Comparison of ENCODE assay signal across 21 mouse cellular contexts in genomic region chr16:24136483-24137148, GRCm38 (mm10).
DNase-seq lines count a peak whose midpoint lies in the region; ATAC-seq and TF ChIP-seq lines count a peak whose summit lies in the region.
"Had no signal": no experiment of that assay in that cellular context is flagged by ENCODE, and none has a peak within 500 bp of the region (broad histone marks: within the 10 kb centered on the region; RNA-seq: fewer than 3 reads in every experiment).

No protein-coding gene starts in this region.

- H3K79me2 ChIP-seq in myocyte (ENCODE audit: control insufficient read depth, insufficient read depth), result no peaks in the 10 kb centered on the region

- intact Hi-C loops in gastrocnemius, adult 2 months (cut with DNase I), result no loop called here

- no peaks in the 10 kb centered on the region for H3K4me1 ChIP-seq in ES-E14 (ENCODE audit: control insufficient read depth in 2 of 2, insufficient read depth in 2 of 2, low read length in 2 of 2, poor library complexity in 1 of 2)
- H3K4me1 ChIP-seq in embryonic fibroblast, embryonic 13.5 days (ENCODE audit: control insufficient read depth, insufficient read depth, low read length), result peaks cover 9% of the 10 kb centered on the region
- no peaks in the 10 kb centered on the region for H3K4me1 ChIP-seq in neural tube, embryonic 15.5 days
- H3K4me1 ChIP-seq: embryonic facial prominence, embryonic 15.5 days; heart, embryonic 15.5 days; liver, embryonic 12.5 days had no signal

- H3K27me3 ChIP-seq in myocyte (ENCODE audit: control insufficient read depth, insufficient read depth, insufficient read length), result no peaks in the 10 kb centered on the region
- no peaks in the 10 kb centered on the region for H3K27me3 ChIP-seq in neural tube, embryonic 15.5 days (replicated peaks)
- H3K27me3 ChIP-seq: embryonic facial prominence, embryonic 15.5 days; heart, embryonic 15.5 days; liver, embryonic 12.5 days had no signal

- 62% methylated on average over 5 of the region's 5 CpGs for WGBS in neural tube, embryonic 15.5 days

- no peak for DNase-seq in gastrocnemius, adult 2 months
- DNase-seq in gastrocnemius, adult 8-10 months (ENCODE audit: low spot score in 2 of 2), result no peak
- DNase-seq in ES-E14 (ENCODE audit: low read depth, low spot score), result no peak
- DNase-seq in kidney, adult 8-10 months, result no peak
- DNase-seq in frontal cortex, postnatal 36 days (ENCODE audit: low spot score in 2 of 2), result no peak
- DNase-seq: forebrain, postnatal 0 days; gastrocnemius, postnatal 10 days; heart, postnatal 4 days; kidney, adult 18-20 months; kidney, postnatal 10 days; lung, embryonic 14.5 days; midbrain, embryonic 14.5 days had no signal

- H3K27ac ChIP-seq in gastrocnemius, adult 2 months, result peak overlapping the region; percentile 54
- no peak overlapping the region for H3K27ac ChIP-seq in ES-E14 (ENCODE audit: insufficient read depth, low read depth, low read length, poor library complexity, severe bottlenecking)
- peak overlapping the region; percentile 37; the same call in 1 of the 2 replicates for H3K27ac ChIP-seq in embryonic fibroblast, embryonic 13.5 days (ENCODE audit: insufficient read depth, low read length)
- no peak overlapping the region for H3K27ac ChIP-seq in neural tube, embryonic 15.5 days (replicated peaks)
- H3K27ac ChIP-seq: embryonic facial prominence, embryonic 15.5 days; forebrain, embryonic 10.5 days; heart, adult 2 months; heart, embryonic 15.5 days; layer of hippocampus, adult 2 months; liver, embryonic 12.5 days had no signal

- TF ChIP-seq POLR2A in embryonic fibroblast, embryonic 13.5 days (IDR thresholded peaks at IDR 0.05; ENCODE audit: low read depth, low read length), result no peak
- TF ChIP-seq POLR2A in myocyte (IDR thresholded peaks at IDR 0.05; ENCODE audit: insufficient read length, low read depth), result no peak

- ATAC-seq in neural tube, embryonic 15.5 days (ENCODE audit: low FRiP score), result no peak
- ATAC-seq: forebrain, postnatal 0 days; liver, embryonic 12.5 days had no signal

- H3K9me3 ChIP-seq in ES-E14 (ENCODE audit: control insufficient read depth, insufficient read depth, low read depth, low read length), result no peaks in the 10 kb centered on the region
- no peaks in the 10 kb centered on the region for H3K9me3 ChIP-seq in neural tube, embryonic 15.5 days (replicated peaks)
- H3K9me3 ChIP-seq: embryonic facial prominence, embryonic 15.5 days; forebrain, embryonic 10.5 days; heart, embryonic 15.5 days; liver, embryonic 12.5 days had no signal

- H3ac ChIP-seq in myocyte (ENCODE audit: control insufficient read depth, insufficient read length), result no peak overlapping the region

- no peaks in the 10 kb centered on the region for H3K36me3 ChIP-seq in ES-E14 (ENCODE audit: control insufficient read depth, insufficient read depth, low read length, poor library complexity, severe bottlenecking)
- H3K36me3 ChIP-seq in myocyte (ENCODE audit: control insufficient read depth, insufficient read depth), result no peaks in the 10 kb centered on the region
- H3K36me3 ChIP-seq in neural tube, embryonic 15.5 days, result no peaks in the 10 kb centered on the region
- H3K36me3 ChIP-seq: embryonic facial prominence, embryonic 15.5 days; forebrain, embryonic 10.5 days; heart, embryonic 15.5 days; liver, embryonic 12.5 days had no signal

- H3K9ac ChIP-seq in ES-E14 (ENCODE audit: insufficient read depth, low read depth, low read length, poor library complexity, severe bottlenecking), result no peak overlapping the region
- H3K9ac ChIP-seq in neural tube, embryonic 15.5 days (replicated peaks), result no peak overlapping the region
- H3K9ac ChIP-seq: embryonic facial prominence, embryonic 15.5 days; forebrain, postnatal 0 days; heart, embryonic 15.5 days; liver, embryonic 12.5 days; lung, embryonic 14.5 days had no signal

- no peak for TF ChIP-seq CTCF in gastrocnemius, adult 2 months (IDR thresholded peaks at IDR 0.05)
- no peak for TF ChIP-seq CTCF in embryonic fibroblast, embryonic 13.5 days (IDR thresholded peaks at IDR 0.05; ENCODE audit: borderline replicate concordance, insufficient read depth, low read length)

- no peak overlapping the region for H3K4me3 ChIP-seq in gastrocnemius, adult 2 months
- H3K4me3 ChIP-seq in ES-E14 (ENCODE audit: insufficient read depth in 1 of 2, low read depth in 1 of 2, low read length in 2 of 2, poor library complexity in 1 of 2, severe bottlenecking in 1 of 2) (no peak overlapping the region), myocyte (no peak overlapping the region)
- H3K4me3 ChIP-seq in embryonic fibroblast, embryonic 13.5 days (ENCODE audit: insufficient read depth, low read length), result no peak overlapping the region
- H3K4me3 ChIP-seq in neural tube, embryonic 15.5 days (replicated peaks), result no peak overlapping the region
- H3K4me3 ChIP-seq: embryonic facial prominence, embryonic 15.5 days; forebrain, embryonic 10.5 days; heart, adult 2 months; heart, embryonic 15.5 days; layer of hippocampus, adult 2 months; liver, embryonic 12.5 days had no signal

- in situ Hi-C loops in ES-E14 (cut with MboI; ENCODE audit: low sequenced_read_pairs in 2 of 2, unreplicated experiment in 2 of 2), result no loop called here

- peak overlapping the region; percentile 63 for H3K4me2 ChIP-seq in myocyte (ENCODE audit: low read depth)
- H3K4me2 ChIP-seq in neural tube, embryonic 15.5 days, result no peak overlapping the region
- H3K4me2 ChIP-seq: embryonic facial prominence, embryonic 15.5 days; heart, embryonic 15.5 days; liver, embryonic 12.5 days; lung, embryonic 14.5 days had no signal

TF ChIP-seq in ES-E14, 5 proteins besides CTCF, POLR2A, EP300 and RAD21:
- TF ChIP-seq CHD2 (IDR thresholded peaks at IDR 0.05; ENCODE audit: low read depth, low read length), result no peak
- 0 out of 2 replicates have a peak, but pooled peaks have one; percentile 32 for TF ChIP-seq ZNF384 (IDR thresholded peaks at IDR 0.05; ENCODE audit: low read depth, low read length)

TF ChIP-seq in myocyte, 11 proteins besides CTCF, POLR2A, EP300 and RAD21:
- TF ChIP-seq E2F4 (IDR thresholded peaks at IDR 0.05; ENCODE audit: insufficient read depth) (no peak), MYOD1 (IDR thresholded peaks at IDR 0.05; ENCODE audit: control insufficient read depth in 1 of 3, insufficient read length in 2 of 3, low read depth in 2 of 3) (no peak), CEBPB (IDR thresholded peaks at IDR 0.05; ENCODE audit: insufficient read depth, poor library complexity, severe bottlenecking) (no peak), POLR2AphosphoS2 (IDR thresholded peaks at IDR 0.05; ENCODE audit: insufficient read length, low read depth) (no peak), TCF12 (IDR thresholded peaks at IDR 0.05; ENCODE audit: insufficient read depth, poor library complexity, severe bottlenecking) (no peak), REST (IDR thresholded peaks at IDR 0.05; ENCODE audit: insufficient read depth, insufficient read length) (no peak), MYOG (IDR thresholded peaks at IDR 0.05; ENCODE audit: control insufficient read depth in 1 of 3, insufficient read depth in 1 of 3, insufficient read length in 2 of 3, low read depth in 2 of 3) (no peak), SRF (IDR thresholded peaks at IDR 0.05; ENCODE audit: control insufficient read depth, insufficient read length, low read depth) (no peak), MAX (IDR thresholded peaks at IDR 0.05; ENCODE audit: low read depth) (no peak), TCF3 (IDR thresholded peaks at IDR 0.05; ENCODE audit: insufficient read length, low read depth) (no peak), USF1 (IDR thresholded peaks at IDR 0.05; ENCODE audit: low read depth) (no peak)

Comparison
In these comparisons a context has a peak if more than half of its experiments do, and no peak if none do; other contexts are left out.
1. H3K27ac ChIP-seq: peak in gastrocnemius, adult 2 months (single experiment) and embryonic fibroblast, embryonic 13.5 days (single experiment); none in ES-E14 (single experiment) and neural tube, embryonic 15.5 days (single experiment).